Mouse (Mus musculus): ENCODE data around the gene Nlk.

GRCm38 (mm10) chr11:78690547-78690946 is 6.6 kb downstream of the Nlk start:
- no peak for TF ChIP-seq CTCF (IDR thresholded peaks at IDR 0.05; ENCODE audit: extremely low read depth, insufficient read length, insufficient replicate concordance, low read depth, low read length)
- TF ChIP-seq POLR2A (IDR thresholded peaks at IDR 0.05; ENCODE audit: low read depth, low read length), result no peak
